ENCODE assay signal across 8 mouse cellular contexts in the genomic region with DNA sequence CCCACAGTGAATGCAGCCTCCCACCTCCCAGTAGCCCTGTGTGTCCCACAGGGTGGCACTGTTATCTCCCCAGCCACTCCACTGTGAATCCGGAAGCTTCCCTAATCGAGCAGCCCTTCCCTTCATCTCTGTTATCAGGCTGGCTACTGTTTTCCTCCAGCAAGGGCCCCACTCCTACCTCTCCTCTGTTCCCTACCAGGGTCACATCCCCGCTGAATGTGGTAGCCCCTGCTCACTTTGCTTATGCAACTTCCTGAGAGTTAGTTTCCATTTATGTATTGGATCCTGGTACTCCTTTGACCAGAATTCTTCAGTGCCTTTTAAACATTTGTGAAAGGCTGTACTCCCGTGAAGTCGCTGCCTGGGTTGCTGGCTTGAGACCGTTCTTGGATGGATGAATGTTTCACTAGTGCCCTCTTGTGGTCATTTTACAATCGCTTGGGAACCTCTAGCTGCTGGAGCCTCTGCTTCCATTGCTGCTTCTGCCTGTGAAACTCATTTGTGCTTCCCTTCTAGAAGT. TPM values are rescaled to one million over a fixed set of nuclear protein-coding genes. Genes with fewer than 3 reads are reported as not detected.
A peak's percentile ranks its signal among the peaks of the same experiment; 100 is the strongest.
DNase-seq lines count a peak whose midpoint lies in the region; ATAC-seq lines count a peak whose summit lies in the region.

No protein-coding gene starts in this region.

- H3K4me1 ChIP-seq in megakaryocyte, embryonic 14.5 days = peaks cover 100% of the 10 kb centered on the region

- peaks cover 51% of the 10 kb centered on the region for H3K36me3 ChIP-seq in megakaryocyte, embryonic 14.5 days (replicated peaks; ENCODE audit: low read length)

- no peaks in the 10 kb centered on the region for H3K9me3 ChIP-seq in megakaryocyte, embryonic 14.5 days

- H3K27me3 ChIP-seq in megakaryocyte, embryonic 14.5 days (replicated peaks) = no peaks in the 10 kb centered on the region

- peak overlapping the region; percentile 90 for H3K4me3 ChIP-seq in megakaryocyte, embryonic 14.5 days (replicated peaks)

- peak; percentile 38 for DNase-seq in ovary, adult 18-20 months (ENCODE audit: low spot score)
- no peak for DNase-seq in ovary, postnatal 10 days (ENCODE audit: low spot score)
- peak; percentile 90 for DNase-seq in embryo, embryonic 10 days (ENCODE audit: low spot score)
- DNase-seq in gastrocnemius, adult 8-10 months (ENCODE audit: low spot score in 2 of 2) = peak; percentile 6 to 18
- peak; percentile 23 to 50 for DNase-seq in left cerebral cortex, adult 8-10 months (ENCODE audit: low spot score in 2 of 2)
- peak; percentile 64 for DNase-seq in right cerebral cortex, postnatal 25 days

- ATAC-seq in inflammation-experienced regulatory T-cells, adult 6 months = peak; percentile 69

RNA-seq across cellular contexts. Expression of a gene that starts 42.5 kb away (rescaled TPM):
- total RNA-seq in gastrocnemius, adult 8-10 months (2022) = under 1 TPM in 1 of 4 experiments, not detected in 3; 0.13 TPM
- polyA plus RNA-seq in inflammation-experienced regulatory T-cells, adult 6 months (2017; shearing (Covaris generic)) = 10 to 100 TPM; 45.7 to 91.9 (median 55.6) TPM
- total RNA-seq in left cerebral cortex, adult 8-10 months (2022) = not detected
- 3.0 and 6.1 TPM in 2 replicates for polyA plus RNA-seq in megakaryocyte, embryonic 14.5 days (2012; ENCODE audit: insufficient read depth, low replicate concordance)

RNA-seq across cellular contexts. Expression of a gene that starts 53.5 kb away (rescaled TPM):
- under 1 TPM; 0.29 to 0.64 (median 0.34) TPM for total RNA-seq in gastrocnemius, adult 8-10 months (2022)
- 1 to 10 TPM in 1 of 3 experiments, under 1 TPM in 2; 0.48 to 1.5 (median 0.61) TPM for polyA plus RNA-seq in inflammation-experienced regulatory T-cells, adult 6 months (2017; shearing (Covaris generic))
- 10 to 100 TPM; 46.1 to 52.7 (median 49.1) TPM for total RNA-seq in left cerebral cortex, adult 8-10 months (2022)
- polyA plus RNA-seq in megakaryocyte, embryonic 14.5 days (2012; ENCODE audit: insufficient read depth, low replicate concordance) = 12.6 and 12.7 TPM in 2 replicates

Comparison
In these comparisons a context has a peak if more than half of its experiments do, and no peak if none do; other contexts are left out.
1. RNA of a gene that starts 53.5 kb away (total RNA-seq): 46.1 to 52.7 TPM in left cerebral cortex, adult 8-10 months; 0.29 to 0.64 TPM in gastrocnemius, adult 8-10 months; every median in the first group is over 10 times any median in the second.